8 mouse cellular contexts compared by ENCODE assay signal in the genomic region with DNA sequence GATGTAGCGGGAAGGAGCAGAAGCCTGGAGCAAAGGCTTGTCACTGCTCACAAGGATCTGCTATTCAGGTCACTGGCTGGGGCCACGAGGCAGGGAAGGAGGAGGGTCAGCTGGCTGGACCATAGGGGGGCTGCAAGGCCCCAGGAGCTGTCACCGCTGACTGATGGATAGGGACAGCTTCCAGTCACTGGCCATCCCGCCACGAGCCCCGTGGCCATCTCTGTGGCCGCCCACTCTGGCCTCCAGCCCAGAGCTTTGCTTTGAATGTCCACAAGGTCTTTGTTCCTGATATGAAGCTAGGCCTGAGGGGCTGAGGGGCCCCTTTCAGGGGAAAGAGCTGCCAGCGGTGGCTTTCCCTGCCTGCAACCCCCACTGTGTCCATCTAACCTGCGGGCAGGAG.
DNase-seq lines count a peak whose midpoint lies in the region; ATAC-seq lines count a peak whose summit lies in the region.
"Had no signal": no experiment of that assay in that cellular context is flagged by ENCODE, and none has a peak within 500 bp of the region (broad histone marks: within the 10 kb centered on the region; RNA-seq: fewer than 3 reads in every experiment).

No protein-coding gene starts in this region.

- H3K4me2 ChIP-seq in kidney, embryonic 14.5 days (replicated peaks; ENCODE audit: low read depth, low read length): 0 out of 2 replicates have a peak overlapping the region, but pooled peaks have one; percentile 4
- H3K4me2 ChIP-seq in forebrain, embryonic 16.5 days (ENCODE audit: low read length): no peak overlapping the region
- H3K4me2 ChIP-seq in midbrain, embryonic 14.5 days (ENCODE audit: low read length): no peak overlapping the region
- H3K4me2 ChIP-seq: embryonic facial prominence, embryonic 15.5 days had no signal

- no peak overlapping the region for H3K27ac ChIP-seq in kidney, embryonic 14.5 days (ENCODE audit: low read depth, low read length)
- H3K27ac ChIP-seq in forebrain, embryonic 16.5 days (ENCODE audit: low read length): peak overlapping the region; percentile 30
- peak overlapping the region; percentile 3 for H3K27ac ChIP-seq in midbrain, embryonic 14.5 days (replicated peaks; ENCODE audit: low read depth, low read length)
- H3K27ac ChIP-seq: embryonic facial prominence, embryonic 15.5 days had no signal

- H3K9me3 ChIP-seq in kidney, embryonic 14.5 days (ENCODE audit: control insufficient read depth, low read length): no peaks in the 10 kb centered on the region
- H3K9me3 ChIP-seq in forebrain, embryonic 16.5 days (ENCODE audit: control insufficient read depth, low read length): no peaks in the 10 kb centered on the region
- no peaks in the 10 kb centered on the region for H3K9me3 ChIP-seq in midbrain, embryonic 14.5 days (ENCODE audit: control insufficient read depth, low read length)
- H3K9me3 ChIP-seq: embryonic facial prominence, embryonic 15.5 days had no signal

- no peaks in the 10 kb centered on the region for H3K36me3 ChIP-seq in kidney, embryonic 14.5 days (ENCODE audit: control insufficient read depth, insufficient read depth, low read length)
- no peaks in the 10 kb centered on the region for H3K36me3 ChIP-seq in forebrain, embryonic 16.5 days (ENCODE audit: control insufficient read depth, insufficient read depth)
- H3K36me3 ChIP-seq in midbrain, embryonic 14.5 days (ENCODE audit: control insufficient read depth, insufficient read depth, low read length): no peaks in the 10 kb centered on the region
- H3K36me3 ChIP-seq: embryonic facial prominence, embryonic 15.5 days had no signal

- peaks cover 32% of the 10 kb centered on the region for H3K27me3 ChIP-seq in kidney, embryonic 14.5 days (ENCODE audit: control insufficient read depth, insufficient read depth, low read length)
- H3K27me3 ChIP-seq in forebrain, embryonic 16.5 days (replicated peaks; ENCODE audit: control insufficient read depth, insufficient read depth, low read length): no peaks in the 10 kb centered on the region
- no peaks in the 10 kb centered on the region for H3K27me3 ChIP-seq in midbrain, embryonic 14.5 days (ENCODE audit: control insufficient read depth, insufficient read depth, low read length)
- H3K27me3 ChIP-seq: embryonic facial prominence, embryonic 15.5 days had no signal

- WGBS in kidney, embryonic 14.5 days: 19% methylated on average over 9 of the region's 9 CpGs
- WGBS in forebrain, embryonic 16.5 days: 7% methylated on average over 9 of the region's 9 CpGs
- WGBS in midbrain, embryonic 14.5 days: 7% methylated on average over 9 of the region's 9 CpGs

- no peak overlapping the region for H3K9ac ChIP-seq in kidney, embryonic 14.5 days (ENCODE audit: low read depth, low read length)
- H3K9ac ChIP-seq in forebrain, embryonic 16.5 days (replicated peaks; ENCODE audit: low read depth, low read length): no peak overlapping the region
- H3K9ac ChIP-seq in midbrain, embryonic 14.5 days (replicated peaks; ENCODE audit: low read length): no peak overlapping the region
- H3K9ac ChIP-seq: embryonic facial prominence, embryonic 15.5 days had no signal

- peaks cover 31% of the 10 kb centered on the region for H3K4me1 ChIP-seq in kidney, embryonic 14.5 days (ENCODE audit: control insufficient read depth, insufficient read depth, low read length)
- H3K4me1 ChIP-seq in forebrain, embryonic 16.5 days (replicated peaks; ENCODE audit: control insufficient read depth, insufficient read depth, low read length): peaks cover 26% of the 10 kb centered on the region
- peaks cover 23% of the 10 kb centered on the region for H3K4me1 ChIP-seq in midbrain, embryonic 14.5 days (ENCODE audit: control insufficient read depth, insufficient read depth, low read length)

- no peak for DNase-seq in kidney, postnatal 25 days
- peak; percentile 58 for DNase-seq in embryo, embryonic 11 days
- DNase-seq in midbrain, embryonic 14.5 days: peak; percentile 63
- DNase-seq in thymus, postnatal 36 days: no peak

- H3K4me3 ChIP-seq in kidney, embryonic 14.5 days (ENCODE audit: low read length): no peak overlapping the region
- no peak overlapping the region for H3K4me3 ChIP-seq in forebrain, embryonic 16.5 days (replicated peaks; ENCODE audit: low read length)
- no peak overlapping the region for H3K4me3 ChIP-seq in midbrain, embryonic 14.5 days (replicated peaks; ENCODE audit: low read depth, low read length)
- H3K4me3 ChIP-seq: embryonic facial prominence, embryonic 15.5 days had no signal

- no peak; the same call in 1 of the 2 replicates for ATAC-seq in kidney, embryonic 14.5 days (ENCODE audit: low FRiP score, low TSS enrichment)
- ATAC-seq in forebrain, embryonic 16.5 days: peak; percentile 53; the same call in 1 of the 2 replicates
- ATAC-seq in midbrain, embryonic 14.5 days (ENCODE audit: low FRiP score, low TSS enrichment): no peak; the same call in 1 of the 2 replicates
- no peak for ATAC-seq in erythroblast, adult 5-6 weeks (replicated peaks; ENCODE audit: low FRiP score, poor library complexity, severe bottlenecking)

Comparison
In these comparisons a context has a peak if more than half of its experiments do, and no peak if none do; other contexts are left out.
1. DNase-seq: peak in embryo, embryonic 11 days (single experiment) and midbrain, embryonic 14.5 days (single experiment); none in kidney, postnatal 25 days (0 of 2) and thymus, postnatal 36 days (0 of 2).